Mouse (Mus musculus) central nervous system, embryonic 11.5 days (tissue): ENCODE data around the gene Asphd2. TPM values are rescaled to one million over a fixed set of nuclear protein-coding genes. Genes with fewer than 3 reads are reported as not detected.

Experiments
- polyA plus RNA-seq: library from polyadenylated mRNA; depleted of rRNA; stranded (reverse); fragments of >200 nt; gene quantifications from 2 replicates; pipeline ENCODE4 v1.2.3, GENCODE M21; 2012; rRNA removed

Asphd2 gene
- polyA plus RNA-seq, result 35.4 and 47.5 TPM in 2 replicates

GRCm38 (mm10) chr5:112394779-112395443, at the start of gene Asphd2:
Gene Asphd2 (minus strand): TSS chr5:112394866.

GRCm38 (mm10) chr5:112355910-112356309, 38.8 kb downstream of the Asphd2 start, which contains the start of gene Gm6583:
Gene Gm6583 (minus strand): TSS chr5:112356033.

GRCm38 (mm10) chr5:112342463-112343204, 52.0 kb downstream of the Asphd2 start, which contains the start of the genes Srrd and Hps4:
Gene Srrd (minus strand): TSS chr5:112343040.
Gene Hps4 (plus strand): TSS chr5:112343083.

Other genes with a start within 250 kb of the Asphd2 start
- gene Cryba4, start 142.3 kb downstream of the Asphd2 start, polyA plus RNA-seq, result 1.0 and 1.4 TPM in 2 replicates
- gene Crybb1, start 139.1 kb downstream of the Asphd2 start, polyA plus RNA-seq, result 0.19 and 0.83 TPM in 2 replicates
- 25.0 and 26.8 TPM in 2 replicates for gene Tpst2, start 118.2 kb downstream of the Asphd2 start, polyA plus RNA-seq
- gene Tfip11, start 68.5 kb downstream of the Asphd2 start, polyA plus RNA-seq, result 32.7 and 35.8 TPM in 2 replicates
- 45.6 and 55.0 TPM in 2 replicates for gene Srrd, start 51.8 kb downstream of the Asphd2 start, polyA plus RNA-seq
- gene Hps4, start 51.8 kb downstream of the Asphd2 start, polyA plus RNA-seq, result 37.1 and 42.4 TPM in 2 replicates
- not detected in 2 replicates for gene Gm6583, start 38.8 kb downstream of the Asphd2 start, polyA plus RNA-seq
- not detected in 2 replicates for gene Gm6588, start 54.6 kb upstream of the Asphd2 start, polyA plus RNA-seq
- 6.8 and 7.0 TPM in 2 replicates for gene Sez6l, start 182.3 kb upstream of the Asphd2 start, polyA plus RNA-seq